Mouse (Mus musculus): ENCODE results near the gene Prune1.

The Prune1 gene

GRCm38 (mm10) chr3:95276428-95276934, 5.4 kb downstream of the Prune1 start:
- no peak for DNase-seq (ENCODE audit: low spot score)

GRCm38 (mm10) chr3:95275161-95275560, 6.7 kb downstream of the Prune1 start:
- DNase-seq (ENCODE audit: low spot score), result no peak

DNA sequence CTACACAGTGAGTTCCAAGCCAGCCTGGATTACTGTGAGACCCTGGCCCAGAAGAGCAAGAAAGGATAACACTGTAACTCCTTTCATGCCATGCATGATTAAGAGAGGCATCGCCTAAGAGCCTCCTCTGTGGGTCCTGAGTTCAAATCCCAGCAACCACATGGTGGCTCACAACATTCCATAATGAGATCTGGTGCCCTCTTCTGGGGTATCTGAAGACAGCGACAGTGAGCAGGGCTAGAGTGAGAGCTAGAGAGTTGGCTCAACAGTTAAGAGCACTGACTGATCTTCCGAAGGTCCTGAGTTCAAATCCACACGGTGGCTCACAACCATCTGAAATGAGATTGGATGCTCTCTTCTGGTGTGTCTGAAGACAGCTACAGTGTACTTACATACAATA, 7.4 kb downstream of the Prune1 start:
- no peak for DNase-seq (ENCODE audit: low spot score)

DNA sequence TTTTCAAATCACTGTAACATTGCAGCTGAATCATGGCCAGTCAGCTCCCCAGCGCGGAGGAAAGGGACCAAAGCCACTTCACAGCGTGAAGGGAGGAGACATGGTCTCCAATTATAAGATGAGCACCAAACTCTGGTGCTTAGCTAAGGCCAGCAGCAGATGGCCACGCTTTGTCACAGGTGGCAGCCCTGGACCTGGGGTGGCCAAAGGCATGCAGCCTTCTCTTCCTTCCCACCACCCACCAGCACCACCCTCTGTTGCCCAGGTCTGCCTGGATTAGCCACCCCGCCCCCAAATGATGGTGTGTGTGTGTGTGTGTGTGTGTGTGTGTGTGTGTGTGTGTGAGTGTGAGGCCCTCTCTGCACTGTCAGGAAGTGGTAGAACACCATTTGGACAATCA, 8.4 kb downstream of the Prune1 start:
- no peak for DNase-seq (ENCODE audit: low spot score)

DNA sequence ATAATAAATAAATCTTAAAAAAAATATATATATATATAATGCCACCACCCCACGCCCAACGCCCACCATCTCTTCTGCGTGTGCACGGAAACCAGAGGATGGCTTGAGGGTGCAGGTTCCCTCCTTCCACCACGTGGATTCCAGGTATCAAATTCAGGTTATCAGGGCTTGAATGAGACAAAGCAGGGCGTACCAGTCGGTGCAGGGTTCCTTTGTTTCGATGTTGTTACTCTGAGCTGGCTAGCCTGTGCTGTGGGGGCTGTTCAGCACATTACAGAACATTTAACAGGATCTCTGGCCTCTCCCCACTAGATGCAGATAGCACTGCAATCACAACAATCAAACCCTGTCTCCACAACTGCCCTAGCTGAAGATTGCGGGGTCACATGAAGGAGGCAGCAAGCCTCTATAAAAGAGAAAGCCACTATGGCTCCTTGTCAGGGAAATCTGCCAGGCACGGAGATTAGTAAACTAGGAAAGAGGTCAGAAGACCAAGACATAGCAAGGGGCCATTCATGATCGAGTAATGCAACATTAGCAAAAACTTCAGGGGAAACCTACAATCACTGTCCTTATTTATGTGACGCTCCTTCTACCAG, 11.0 kb downstream of the Prune1 start:
- no peak for DNase-seq (ENCODE audit: low spot score)

GRCm38 (mm10) chr3:95269789-95270188, 12.1 kb downstream of the Prune1 start:
- DNase-seq (ENCODE audit: low spot score), result no peak

DNA sequence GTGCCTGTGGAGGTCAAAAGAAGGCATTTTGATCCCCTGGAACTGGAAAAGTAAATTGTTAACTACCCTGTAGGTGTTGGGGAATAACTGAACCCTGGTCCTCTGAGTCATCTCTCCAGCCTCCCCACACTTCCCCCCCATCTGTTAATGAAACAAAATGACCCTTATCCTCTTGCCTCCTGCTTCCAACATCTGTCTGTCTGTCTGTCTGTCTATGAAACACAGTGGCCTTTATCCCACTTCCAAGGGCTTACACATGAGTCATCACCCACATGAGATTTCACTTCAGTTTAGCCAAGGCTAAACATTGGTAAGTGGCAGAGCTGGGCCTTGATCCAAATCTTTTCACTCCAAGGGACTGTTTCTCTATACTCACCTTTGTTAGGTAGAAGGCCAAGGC, 14.0 kb downstream of the Prune1 start:
- no peak for DNase-seq (ENCODE audit: low spot score)

GRCm38 (mm10) chr3:95266052-95266451, 15.8 kb downstream of the Prune1 start:
- no peak for DNase-seq (ENCODE audit: low spot score)

- no peak for DNase-seq (ENCODE audit: low spot score)
These were observed 17.2 kb downstream of the Prune1 start for GRCm38 (mm10) chr3:95264724-95265123.

DNA sequence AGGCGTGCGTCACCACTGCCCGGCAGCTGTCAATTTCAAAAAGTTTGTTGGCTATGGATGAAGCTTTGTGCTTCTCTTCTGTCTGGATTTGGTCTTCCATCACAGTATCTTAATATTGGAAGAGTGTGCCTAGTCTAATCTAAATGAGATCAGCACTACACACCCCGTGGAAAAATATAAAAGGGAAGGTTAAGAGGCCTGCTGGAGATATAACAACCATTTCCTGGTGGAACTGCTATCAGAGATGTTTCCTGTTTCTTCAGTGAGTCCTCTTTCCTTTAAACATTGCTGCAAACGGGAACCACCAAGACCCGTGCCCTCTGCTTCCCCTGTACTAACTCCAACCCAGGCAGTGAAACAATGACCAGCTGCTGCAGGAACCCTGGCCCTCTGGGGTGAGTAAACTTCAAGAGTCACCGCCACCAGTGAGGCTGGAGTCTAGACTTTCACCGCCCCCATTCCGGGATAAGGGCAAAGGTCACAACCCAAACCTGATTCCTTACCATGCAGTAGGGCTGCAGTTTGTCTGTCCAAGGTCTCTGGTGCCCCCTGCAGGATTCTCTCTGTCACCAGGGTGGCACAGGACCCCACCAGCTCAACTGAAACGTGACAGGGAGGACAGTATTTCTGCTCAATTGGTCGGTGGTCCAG, 18.7 kb downstream of the Prune1 start:
- peak; percentile 63 for DNase-seq (ENCODE audit: low spot score)

DNA sequence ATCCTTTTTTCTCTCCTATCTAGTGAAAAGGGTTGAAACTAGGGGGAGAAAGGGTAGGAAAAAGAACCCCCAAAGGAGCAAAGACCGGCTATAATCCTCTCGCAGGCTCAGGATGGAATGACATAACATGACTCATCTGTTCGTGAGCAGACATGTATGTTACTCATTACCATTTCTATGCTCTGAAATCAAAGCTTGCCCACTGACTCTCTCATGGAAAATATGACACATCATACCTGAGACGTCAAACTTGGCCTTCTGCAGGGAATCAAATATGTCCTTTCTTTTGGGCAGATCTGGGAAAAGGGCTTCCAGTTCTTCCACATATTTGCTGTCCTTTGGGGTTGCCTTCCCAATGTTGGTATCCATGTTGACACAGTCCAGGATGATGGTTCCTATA, 19.9 kb downstream of the Prune1 start:
- DNase-seq (ENCODE audit: low spot score), result no peak

DNA sequence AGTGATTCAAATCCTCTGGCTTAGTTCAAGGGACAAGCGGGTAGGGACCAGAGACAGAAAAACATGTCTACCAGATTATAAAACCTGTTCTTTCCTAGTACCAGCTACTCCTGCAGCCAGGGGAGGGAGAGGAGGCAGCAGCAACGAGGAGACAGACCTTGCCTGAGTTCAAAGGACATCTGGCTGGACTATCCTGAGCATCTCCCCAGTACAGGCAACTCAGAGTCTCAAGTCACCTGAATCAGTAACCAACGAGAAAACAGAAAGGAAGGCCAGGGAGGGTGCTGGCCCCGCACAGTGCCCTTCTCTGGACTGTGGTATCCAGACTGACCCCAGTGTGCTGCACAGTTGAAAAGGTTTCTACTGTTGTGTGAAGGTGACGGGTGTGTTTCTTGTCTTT, 24.9 kb downstream of the Prune1 start:
- DNase-seq (ENCODE audit: low spot score), result no peak

GRCm38 (mm10) chr3:95250783-95251424, 31.0 kb downstream of the Prune1 start, which contains the start of gene Bnipl:
TSS of gene Bnipl (minus strand) at chr3:95251193.
- DNase-seq (ENCODE audit: low spot score), result no peak

DNA sequence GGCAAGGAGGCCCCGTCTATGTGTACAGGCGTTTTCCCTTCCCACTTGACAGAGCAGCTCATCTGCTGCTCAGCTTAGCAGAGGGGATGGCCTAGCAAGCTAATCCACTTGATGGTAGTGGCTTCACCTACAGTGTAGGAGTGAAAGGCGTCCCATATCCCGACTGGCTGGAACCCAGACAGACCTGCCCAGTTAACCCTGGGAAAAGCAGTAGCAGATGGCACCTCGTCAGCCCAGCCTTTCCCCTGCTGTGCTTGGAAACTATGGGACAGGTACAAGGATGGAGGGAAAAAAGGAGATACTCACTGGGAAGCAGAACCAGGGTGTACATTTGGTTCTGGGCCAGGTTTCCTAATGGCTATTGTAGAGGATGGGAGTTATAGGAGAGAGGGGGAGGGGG, 31.5 kb downstream of the Prune1 start:
- no peak for DNase-seq (ENCODE audit: low spot score)

DNA sequence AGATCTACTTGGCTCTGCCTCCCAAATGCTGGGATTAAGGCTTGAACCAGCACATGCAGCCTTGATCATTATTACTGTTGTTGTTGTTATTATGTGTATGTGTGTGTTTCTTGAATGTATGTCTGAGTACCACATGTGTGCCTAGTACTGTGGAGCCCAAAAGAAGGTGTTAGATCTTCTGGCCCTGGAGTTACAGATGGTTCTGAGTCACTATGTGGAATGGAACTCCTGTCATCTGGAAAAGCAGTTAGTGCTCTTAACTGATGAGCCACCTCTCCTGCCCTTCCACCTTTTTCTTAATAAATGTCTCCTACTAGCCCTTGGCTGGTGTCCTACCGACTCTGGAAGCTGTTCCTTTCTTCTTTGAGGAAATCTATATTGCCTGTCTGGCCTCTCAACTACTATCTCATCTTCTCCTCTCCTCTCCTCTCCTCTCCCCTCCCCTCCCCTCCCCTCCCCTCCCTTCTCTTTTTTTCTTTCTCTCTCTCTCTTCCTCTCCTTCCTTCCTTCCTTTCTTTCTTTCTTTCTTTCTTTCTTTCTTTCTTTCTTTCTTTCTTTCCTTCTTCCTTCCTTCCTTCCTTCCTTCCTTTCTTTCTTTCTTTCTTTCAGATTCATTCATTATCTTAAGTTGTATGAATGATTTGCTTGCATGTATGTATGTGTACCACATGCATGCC, 34.1 kb downstream of the Prune1 start:
- no peak for DNase-seq (ENCODE audit: low spot score)

DNA sequence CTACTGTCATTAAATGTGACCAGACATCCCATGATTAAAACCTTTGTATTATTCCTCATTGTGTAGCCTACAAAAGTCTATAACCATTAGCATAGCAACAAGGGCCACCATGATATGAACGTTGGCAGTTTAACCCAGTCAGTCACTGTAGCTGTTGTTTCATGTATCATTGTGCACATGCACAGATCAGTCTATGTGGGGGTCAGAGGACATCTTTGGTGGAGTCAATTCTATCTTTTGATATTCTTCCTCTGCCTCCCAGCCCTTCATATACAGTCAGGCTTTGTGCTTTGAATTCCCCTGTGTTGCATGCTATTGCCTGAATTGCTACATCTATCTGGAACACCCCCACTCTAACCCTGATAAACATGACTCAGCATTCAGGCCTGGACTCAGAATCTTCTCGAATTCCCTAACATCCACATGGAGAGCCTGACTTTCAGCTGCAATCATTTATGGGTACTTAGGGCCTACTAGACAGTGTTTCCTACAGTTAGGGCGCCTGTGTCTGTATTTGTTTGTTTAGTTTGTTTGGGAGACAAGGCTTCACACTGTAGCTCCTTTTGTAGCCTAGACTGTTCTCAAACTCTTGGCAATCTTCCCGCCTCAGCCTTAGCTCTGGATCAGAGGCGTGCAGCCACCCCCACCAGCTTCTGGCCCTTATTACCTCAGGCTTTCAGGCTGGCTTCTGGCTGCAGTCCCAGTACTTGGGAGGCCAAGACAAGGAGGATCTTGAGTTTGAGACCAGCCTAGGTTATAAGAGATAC, 35.2 kb downstream of the Prune1 start:
- peak; percentile 24 for DNase-seq (ENCODE audit: low spot score)

- DNase-seq (ENCODE audit: low spot score), result no peak
These were observed 38.8 kb downstream of the Prune1 start for GRCm38 (mm10) chr3:95243086-95243485.

DNA sequence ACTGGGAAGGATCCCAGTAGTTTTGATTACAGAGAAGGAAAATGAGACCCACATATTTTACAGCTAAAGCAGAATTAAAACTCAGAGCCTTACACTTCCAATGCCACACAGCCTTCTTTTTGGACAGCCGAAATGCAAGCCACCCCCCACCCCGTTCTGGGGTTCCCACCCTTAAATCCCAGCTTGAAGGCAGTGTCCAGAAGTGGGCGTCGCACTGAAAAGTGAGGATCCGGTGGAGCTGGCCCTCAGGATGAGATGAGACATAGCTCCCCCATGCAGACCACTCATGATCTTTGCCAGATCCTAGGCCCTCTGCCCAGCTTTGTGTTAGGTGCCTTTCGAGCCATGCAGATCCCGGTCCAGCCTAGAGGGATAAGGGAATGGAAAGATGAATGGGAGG, 40.4 kb downstream of the Prune1 start, which contains the start of gene Gm128:
Gm128 (minus strand) TSS at position 101 of the 400 bp plus-strand sequence.
- DNase-seq (ENCODE audit: low spot score), result no peak

GRCm38 (mm10) chr3:95240900-95241299, 41.0 kb downstream of the Prune1 start:
- DNase-seq (ENCODE audit: low spot score), result no peak

DNA sequence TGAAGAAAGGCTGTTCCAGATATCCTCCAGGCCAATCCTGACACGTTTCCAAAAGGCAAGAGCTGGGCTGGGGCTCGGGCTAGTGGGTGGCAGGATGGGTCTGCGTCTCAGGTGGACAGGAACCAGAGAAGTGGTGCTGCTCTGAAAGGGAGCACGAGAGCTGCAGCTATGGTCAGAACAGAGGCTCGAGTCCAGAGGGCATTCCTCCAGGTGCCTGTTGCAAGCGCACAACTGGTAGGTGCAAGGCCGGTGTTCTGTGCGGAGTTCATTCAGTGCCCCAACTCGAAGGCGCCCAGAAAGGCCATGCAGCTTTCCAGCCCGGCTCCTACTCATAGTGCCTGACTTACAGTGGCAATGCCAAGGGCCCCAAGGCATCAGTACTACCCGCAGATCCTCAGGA, 41.9 kb downstream of the Prune1 start:
- no peak for DNase-seq (ENCODE audit: low spot score)

DNA sequence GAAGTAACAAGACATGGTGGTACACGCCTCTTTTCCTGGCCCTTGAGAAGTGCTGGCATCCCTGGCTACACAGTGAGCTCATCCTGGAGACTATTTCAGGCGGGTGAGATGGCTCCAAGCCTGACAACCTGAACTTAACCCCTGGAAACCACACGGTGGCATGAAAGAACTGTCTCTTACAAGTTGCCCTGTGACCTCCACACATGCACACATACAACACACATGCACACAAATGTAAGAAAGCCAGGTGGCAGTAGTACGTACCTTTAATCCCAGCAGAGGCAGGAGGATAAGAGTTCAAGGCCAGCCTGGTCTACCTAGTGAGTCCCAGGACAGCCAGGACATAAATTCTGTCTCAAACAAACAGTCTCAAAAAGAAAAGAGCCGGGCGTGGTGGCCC, 42.9 kb downstream of the Prune1 start:
- DNase-seq (ENCODE audit: low spot score), result no peak

- DNase-seq (ENCODE audit: low spot score), result no peak
These were observed 44.3 kb downstream of the Prune1 start for GRCm38 (mm10) chr3:95237541-95238099.

All from c-Kit-positive CD71-positive TER-119-positive erythroid progenitor cells, embryonic 14.5 days (primary cell).